Comparison of ENCODE assay signal across 10 mouse cellular contexts in the genomic region with DNA sequence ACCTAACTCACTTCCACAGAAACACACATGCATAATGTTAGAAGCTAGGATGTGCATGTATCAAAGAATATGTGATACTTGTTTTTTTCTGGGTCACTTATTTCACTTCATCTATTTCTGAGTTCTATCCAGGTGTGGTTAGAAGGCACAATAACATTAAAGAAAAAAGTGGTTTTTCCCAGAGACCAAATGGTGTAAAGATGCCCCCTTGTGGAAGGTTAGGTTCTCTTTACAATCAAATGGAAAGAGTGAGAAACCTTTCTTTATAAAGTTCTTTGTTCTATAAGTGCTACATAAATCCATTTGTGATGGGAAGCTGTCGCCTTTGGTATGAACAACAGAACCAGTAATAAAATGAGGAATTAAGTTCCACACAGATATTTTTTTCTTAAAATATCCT. TPM values are rescaled to one million over a fixed set of nuclear protein-coding genes. Genes with fewer than 3 reads are reported as not detected.
DNase-seq lines count a peak whose midpoint lies in the region; ATAC-seq and TF ChIP-seq lines count a peak whose summit lies in the region.
"Had no signal": no experiment of that assay in that cellular context is flagged by ENCODE, and none has a peak within 500 bp of the region (broad histone marks: within the 10 kb centered on the region; RNA-seq: fewer than 3 reads in every experiment).

No protein-coding gene starts in this region.

- H3K79me2 ChIP-seq in liver, adult 2 months (ENCODE audit: control insufficient read depth, insufficient read depth, low read length): no peaks in the 10 kb centered on the region

- H3K36me3 ChIP-seq in liver, adult 2 months (ENCODE audit: control insufficient read depth, insufficient read depth, low read length): no peaks in the 10 kb centered on the region
- no peaks in the 10 kb centered on the region for H3K36me3 ChIP-seq in kidney, embryonic 14.5 days (ENCODE audit: control insufficient read depth, insufficient read depth, low read length)
- H3K36me3 ChIP-seq: heart, embryonic 13.5 days had no signal

- TF ChIP-seq CTCF in gastrocnemius, adult 2 months (IDR thresholded peaks at IDR 0.05): peak; percentile 69
- TF ChIP-seq CTCF in liver, adult 2 months (IDR thresholded peaks at IDR 0.05; ENCODE audit: low read depth, low read length): peak; percentile 41; the same call in 1 of the 2 replicates
- peak; percentile 56 for TF ChIP-seq CTCF in Patski (IDR thresholded peaks at IDR 0.05)

- CTCF ChIA-PET in Patski (lab: Charles Lee): interaction anchor here (0.6 to 2.2 kb wide), 13 partner anchors 8 to 463 kb away, joined by 3 to 8 read pairs (median 4); no protein-coding TSS in a partner anchor

- no peak overlapping the region for H3K4me3 ChIP-seq in gastrocnemius, adult 2 months
- no peak overlapping the region for H3K4me3 ChIP-seq in liver, adult 2 months (ENCODE audit: insufficient read depth, low read depth, low read length)
- no peak overlapping the region for H3K4me3 ChIP-seq in kidney, embryonic 14.5 days (ENCODE audit: low read length)
- H3K4me3 ChIP-seq: heart, embryonic 13.5 days; megakaryocyte, embryonic 14.5 days had no signal

- H3K9ac ChIP-seq in liver, adult 2 months (ENCODE audit: low read depth, low read length): no peak overlapping the region
- no peak overlapping the region for H3K9ac ChIP-seq in kidney, embryonic 14.5 days (ENCODE audit: low read depth, low read length)
- H3K9ac ChIP-seq: heart, embryonic 13.5 days had no signal

- in situ Hi-C loops in Patski (cut with MboI; ENCODE audit: low pct_unique_long_range_greater_than_20kb): loop anchor here (5.0 to 10.0 kb wide), 2 partner anchors 210 to 457 kb away; no protein-coding TSS in a partner anchor

- no peak overlapping the region for H3K4me2 ChIP-seq in kidney, embryonic 14.5 days (replicated peaks; ENCODE audit: low read depth, low read length)
- H3K4me2 ChIP-seq: heart, embryonic 13.5 days had no signal

- WGBS in liver, adult 2 months: 23% methylated on average over 1 of the region's 1 CpGs
- 51% methylated on average over 1 of the region's 1 CpGs for WGBS in kidney, embryonic 14.5 days

- no peaks in the 10 kb centered on the region for H3K27me3 ChIP-seq in liver, adult 2 months (ENCODE audit: control insufficient read depth, insufficient read depth, low read length)
- H3K27me3 ChIP-seq in Patski: no peaks in the 10 kb centered on the region
- H3K27me3 ChIP-seq in kidney, embryonic 14.5 days (ENCODE audit: control insufficient read depth, insufficient read depth, low read length): no peaks in the 10 kb centered on the region
- H3K27me3 ChIP-seq: heart, embryonic 13.5 days; megakaryocyte, embryonic 14.5 days had no signal

- no peak for TF ChIP-seq POLR2A in liver, adult 2 months (IDR thresholded peaks at IDR 0.05; ENCODE audit: extremely low read depth, insufficient read depth, low read length)

- H3K9me3 ChIP-seq in kidney, embryonic 14.5 days (ENCODE audit: control insufficient read depth, low read length): no peaks in the 10 kb centered on the region
- H3K9me3 ChIP-seq: heart, embryonic 13.5 days; megakaryocyte, embryonic 14.5 days had no signal

- H3K4me1 ChIP-seq in liver, adult 2 months (ENCODE audit: control insufficient read depth, insufficient read depth, low read length): no peaks in the 10 kb centered on the region
- no peaks in the 10 kb centered on the region for H3K4me1 ChIP-seq in kidney, embryonic 14.5 days (ENCODE audit: control insufficient read depth, insufficient read depth, low read length)
- H3K4me1 ChIP-seq: heart, embryonic 13.5 days; megakaryocyte, embryonic 14.5 days had no signal

- intact Hi-C loops in gastrocnemius, adult 2 months (cut with DNase I): loop anchor here (1.0 to 5.0 kb wide), 3 partner anchors 100 to 463 kb away; no protein-coding TSS in a partner anchor

- DNase-seq in gastrocnemius, adult 2 months: no peak
- no peak for DNase-seq in gastrocnemius, postnatal 4 days (ENCODE audit: low spot score in 2 of 2)
- DNase-seq in liver, adult 2 months (ENCODE audit: extremely low read depth, low read depth, low spot score): peak; percentile 27
- DNase-seq in liver (no peak), Patski (ENCODE audit: low read depth, low spot score) (no peak)
- no peak for DNase-seq in adrenal gland, postnatal 36 days

- no peak overlapping the region for H3K27ac ChIP-seq in gastrocnemius, adult 2 months
- H3K27ac ChIP-seq in liver, adult 2 months (replicated peaks; ENCODE audit: insufficient read depth, low read depth, low read length): no peak overlapping the region
- no peak overlapping the region for H3K27ac ChIP-seq in kidney, embryonic 14.5 days (ENCODE audit: low read depth, low read length)
- H3K27ac ChIP-seq: heart, embryonic 13.5 days had no signal

- POLR2A ChIA-PET in Patski (lab: Charles Lee): interaction anchor here (0.6 kb wide), 1 partner anchor 11 kb away, joined by 3 read pairs; no protein-coding TSS in a partner anchor

- ATAC-seq in Patski: no peak
- ATAC-seq in megakaryocyte progenitor cell, adult 5-6 weeks (replicated peaks; ENCODE audit: poor library complexity): peak; percentile 47; the same call in 1 of the 2 replicates
- no peak for ATAC-seq in kidney, embryonic 14.5 days (ENCODE audit: low FRiP score, low TSS enrichment)

RNA-seq across cellular contexts. Expression of gene Nmd3, which starts 19.9 kb away (rescaled TPM):
- total RNA-seq in gastrocnemius, adult 2 months (2021): 10 to 100 TPM; 31.9 to 33.8 TPM
- total RNA-seq in gastrocnemius, postnatal 4 days (2021): 10 to 100 TPM; 38.6 to 48.0 TPM
- total RNA-seq in liver, adult 2 months (2014; rRNA removed): 18.3 and 26.3 TPM in 2 replicates
- 50.0 and 70.3 TPM in 2 replicates for polyA plus RNA-seq in liver, adult 2 months (2012; rRNA removed)
- 155 TPM for polyA plus RNA-seq in Patski (2021)
- total RNA-seq in megakaryocyte progenitor cell, adult 5-6 weeks (2015): 135 and 156 TPM in 2 replicates
- total RNA-seq in megakaryocyte progenitor cell, adult 5-6 weeks (2017): 56.3 and 96.1 TPM in 2 replicates
- total RNA-seq in adrenal gland, postnatal 36 days (2021): 10 to 100 TPM; 92.4 to 94.0 TPM
- 165 and 168 TPM in 2 replicates for polyA plus RNA-seq in kidney, embryonic 14.5 days (2014; fragmentation: Nextera tagmentation; extraction: Ambion mirVana)
